Mouse (Mus musculus) gastrocnemius, adult 18-20 months (tissue): ENCODE data around the gene Epha1. TPM values are rescaled to one million over a fixed set of nuclear protein-coding genes. Genes with fewer than 3 reads are reported as not detected.

Source experiments
- DNase-seq: peaks from one replicate; pipeline ENCODE4 v3.0.0; 2021; ENCODE audit warnings: low spot score
- total RNA-seq, 2 experiments: library from RNA; stranded (reverse); gene quantifications; 2 replicates each; pipeline ENCODE4 v1.2.3; 2021

The Epha1 gene
- total RNA-seq, 2 experiments from 2014 or later, result 0.07 to 0.23 TPM

DNA sequence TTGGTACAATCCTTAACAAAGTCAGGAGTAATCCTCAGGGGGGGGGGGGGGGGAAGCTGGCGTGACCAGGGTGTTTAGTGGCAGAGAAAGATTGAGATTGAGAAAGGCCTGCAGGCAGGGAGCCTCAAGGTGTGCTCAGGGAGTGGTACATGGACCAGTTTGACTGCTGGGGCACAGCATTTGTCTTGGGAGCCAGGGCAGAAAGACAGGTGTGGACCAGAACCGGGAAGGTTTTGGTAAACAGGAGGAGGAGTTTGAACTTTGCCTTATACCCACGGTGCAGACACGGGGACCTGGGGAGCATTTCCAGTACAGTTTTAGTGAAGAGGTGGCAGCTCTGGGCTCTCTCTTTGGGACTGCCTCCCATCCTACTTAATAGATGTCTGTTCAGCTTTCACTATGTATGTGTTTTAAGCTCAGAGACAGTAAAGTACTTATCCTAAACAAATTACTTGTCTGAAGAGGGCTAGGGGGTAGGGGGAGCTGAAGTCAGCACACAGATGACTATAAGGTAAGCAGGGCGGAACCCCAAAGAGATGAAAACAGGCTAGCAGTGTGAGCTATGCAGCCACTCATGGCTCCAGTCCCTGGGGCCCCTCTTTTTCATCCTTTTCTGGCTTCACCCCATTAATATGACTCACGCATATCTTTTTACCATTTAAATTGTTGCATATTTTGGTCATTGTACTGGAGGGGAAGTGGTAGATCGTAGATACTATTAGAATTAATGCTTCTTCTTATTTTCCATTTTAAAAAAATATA lies 782 bp upstream of the Epha1 start:
- DNase-seq, result no peak

DNA sequence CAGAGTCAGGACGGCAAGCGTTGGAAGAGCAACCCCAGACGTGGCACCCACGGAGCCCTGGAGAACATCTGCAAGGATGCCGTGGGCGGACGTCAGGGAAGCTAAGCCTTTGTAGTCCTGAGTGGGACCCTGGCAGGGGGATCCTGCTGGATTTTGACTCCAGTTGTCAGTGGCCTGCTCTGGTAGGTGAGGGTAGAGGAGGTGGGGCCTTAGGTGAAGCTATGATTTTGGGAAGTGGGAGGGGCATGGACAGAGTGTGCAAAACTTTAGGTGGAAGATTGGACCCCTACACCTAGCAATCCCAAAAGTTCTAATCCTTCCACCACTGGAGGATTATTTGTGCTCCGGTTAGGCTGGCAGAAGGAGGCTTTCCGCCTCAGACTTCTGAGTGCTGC lies 650 bp downstream of the Epha1 start:
- no peak for DNase-seq

DNA sequence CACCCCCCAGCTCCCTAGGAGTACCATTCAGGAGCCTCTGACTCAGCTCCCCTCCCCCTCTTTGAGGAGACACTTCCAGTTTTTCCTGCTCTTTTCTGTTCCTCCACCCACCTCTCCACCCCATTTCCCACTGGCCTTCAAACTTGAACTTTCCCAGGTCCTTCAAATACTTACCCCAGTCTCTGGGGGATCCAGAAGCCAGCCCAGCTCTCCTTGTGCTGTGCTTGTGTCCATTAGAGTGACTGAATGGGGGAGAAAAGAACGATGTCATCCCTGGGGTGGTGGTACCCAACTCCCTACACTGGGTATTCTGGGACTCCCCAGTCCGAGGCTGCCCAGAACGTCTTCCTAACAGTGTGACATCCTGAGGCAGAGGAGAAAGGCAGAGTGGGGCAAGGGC lies 1.1 kb downstream of the Epha1 start:
- no peak for DNase-seq

DNA sequence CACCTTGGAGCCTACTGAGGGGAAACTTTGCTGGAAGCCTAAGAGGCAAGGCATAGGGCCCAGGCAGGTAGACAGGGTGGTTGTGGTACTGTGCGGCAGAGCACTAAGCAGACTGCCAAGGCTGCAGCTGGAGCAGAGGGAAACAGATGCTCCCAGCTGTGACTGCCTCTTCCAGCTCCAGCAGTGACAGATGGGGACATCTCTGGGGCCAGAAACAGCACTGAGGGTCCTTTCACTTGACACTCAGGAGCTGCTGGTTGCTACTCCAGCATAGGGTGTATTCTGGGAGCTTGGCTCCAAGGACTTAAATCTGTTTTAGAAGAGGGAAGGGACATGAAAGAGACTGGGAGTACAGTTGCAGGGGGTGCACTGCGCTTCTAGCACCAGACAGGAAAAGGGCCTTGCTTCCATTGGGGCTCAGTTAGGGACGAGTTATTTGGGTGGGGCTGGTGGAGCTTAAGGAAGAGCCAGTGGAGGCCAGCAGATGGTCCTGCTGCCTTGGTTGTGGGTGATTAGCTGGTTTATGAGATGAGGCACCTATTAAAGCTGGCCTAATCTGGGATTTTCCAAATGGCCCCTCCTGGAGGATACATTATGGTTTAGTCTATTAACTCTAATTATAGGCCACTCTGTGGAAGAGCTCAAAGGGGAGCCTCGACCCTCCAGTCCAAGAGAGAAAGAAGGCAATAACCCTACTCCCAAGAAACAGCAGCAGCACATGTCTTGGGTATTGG lies 2.3 kb downstream of the Epha1 start:
- no peak for DNase-seq

DNA sequence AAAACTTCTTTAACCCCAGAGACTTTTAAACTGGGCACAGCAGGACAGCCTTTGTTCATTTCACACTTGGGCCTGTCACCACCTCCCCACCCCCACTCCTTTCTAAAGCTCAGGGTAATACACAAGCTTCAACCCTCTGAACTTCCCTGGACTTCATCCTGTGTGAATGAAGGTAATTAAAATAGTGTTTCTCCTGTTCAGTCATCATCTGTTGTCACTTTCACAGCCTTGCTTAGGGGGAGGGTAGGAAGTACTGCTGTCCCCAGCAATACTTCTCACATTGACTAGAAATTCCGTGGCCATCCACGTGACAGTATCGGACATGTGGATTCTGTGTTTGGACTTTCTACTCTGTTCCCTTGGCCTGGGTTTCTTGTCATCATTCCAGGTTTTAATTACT lies 3.2 kb downstream of the Epha1 start:
- DNase-seq, result no peak

DNA sequence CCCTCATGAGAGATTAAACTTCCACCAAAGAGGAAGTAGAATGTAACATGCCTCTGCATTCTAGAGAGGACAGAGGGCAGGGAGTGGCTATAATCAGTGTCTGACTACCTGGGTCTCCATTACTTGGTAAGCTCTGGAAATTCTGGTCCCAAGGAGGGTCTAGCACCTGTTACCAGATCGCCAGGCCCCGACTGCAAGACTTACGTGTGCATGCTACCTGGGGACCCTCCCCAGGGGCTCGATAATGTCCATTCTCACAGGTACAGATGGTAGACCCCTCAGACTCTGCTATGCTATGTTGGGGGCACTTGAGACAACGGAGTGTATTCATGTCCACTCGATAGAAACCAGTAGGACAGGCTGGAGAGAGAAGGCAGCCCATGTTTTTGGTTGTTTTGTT lies 7.9 kb downstream of the Epha1 start:
- DNase-seq, result no peak

DNA sequence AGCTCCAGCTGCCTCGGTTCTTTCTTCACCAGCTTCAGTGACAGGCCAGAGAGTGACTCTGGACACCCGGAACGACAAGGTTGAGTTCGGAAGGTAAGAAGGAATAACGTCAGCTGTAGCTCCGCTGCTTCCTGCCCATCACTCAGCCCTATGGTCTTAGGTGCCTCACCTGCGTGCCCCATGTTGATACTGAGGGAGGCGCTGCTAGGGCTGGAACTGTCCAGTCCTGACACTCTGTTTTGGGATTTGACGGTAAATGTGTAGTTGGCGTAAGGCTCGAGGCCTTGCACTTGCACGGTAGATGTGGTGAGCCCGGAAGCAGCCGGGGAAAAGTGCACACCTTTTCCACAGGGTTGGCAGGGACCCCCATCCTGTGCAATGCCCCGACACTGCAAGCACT lies 8.5 kb downstream of the Epha1 start:
- no peak for DNase-seq

DNA sequence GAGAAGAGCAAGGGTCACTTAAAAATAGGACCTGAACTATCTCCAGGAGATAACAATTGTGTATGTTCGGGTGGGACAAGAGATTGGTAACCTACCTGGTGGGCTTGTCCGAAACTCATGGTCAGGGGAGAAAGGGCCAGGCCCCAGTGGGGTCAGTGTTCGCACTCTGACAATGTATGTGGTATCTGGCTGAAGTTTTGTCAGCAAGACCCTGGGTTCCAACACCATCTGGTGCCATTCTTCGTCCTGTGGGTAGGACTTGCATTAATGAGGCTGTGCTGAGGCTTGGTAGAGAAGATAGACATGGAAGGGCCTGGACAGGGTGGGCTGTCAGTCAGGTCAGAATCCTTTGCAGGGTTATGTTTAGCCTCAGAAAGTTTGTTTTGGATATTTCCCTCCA lies 9.0 kb downstream of the Epha1 start:
- DNase-seq, result no peak

DNA sequence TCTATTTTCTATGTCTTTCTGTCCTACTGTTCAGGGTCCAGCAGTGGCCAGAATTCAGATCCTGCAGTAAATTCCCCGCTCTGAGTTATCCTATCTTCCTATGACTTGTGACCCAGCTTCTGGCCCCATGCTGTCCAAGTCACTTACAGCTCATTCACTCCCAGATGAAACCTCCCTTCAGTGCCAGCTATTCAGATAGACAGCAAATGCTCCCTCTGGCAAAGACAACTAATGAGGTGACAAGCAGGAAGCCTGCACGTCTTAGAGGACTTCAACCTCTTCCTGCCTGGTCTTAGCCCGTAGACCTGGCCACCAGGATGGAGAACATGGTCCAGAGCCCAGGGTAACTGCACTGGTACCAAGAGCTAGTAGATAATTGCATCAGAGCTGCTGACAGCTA lies 10.1 kb downstream of the Epha1 start:
- no peak for DNase-seq

DNA sequence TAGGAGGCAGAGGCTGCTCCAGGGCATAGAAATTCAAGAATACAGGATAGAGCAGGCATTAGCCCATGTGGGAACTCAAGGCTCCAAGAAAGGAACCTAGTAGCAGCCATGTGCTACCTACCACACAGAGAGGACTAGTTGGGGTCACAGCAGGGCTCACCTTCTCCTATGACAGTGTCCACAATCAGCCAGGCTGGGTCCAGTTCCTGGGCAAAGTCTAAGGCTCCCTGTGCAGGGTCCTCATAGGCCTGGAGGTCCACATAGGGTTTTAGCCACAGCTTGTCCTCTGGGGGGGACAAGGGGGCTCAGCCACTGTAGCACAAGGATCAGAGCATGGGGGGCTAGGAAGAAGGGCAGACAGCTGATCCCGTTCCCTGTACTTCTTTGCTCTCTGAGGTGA lies 10.6 kb downstream of the Epha1 start:
- DNase-seq, result no peak

DNA sequence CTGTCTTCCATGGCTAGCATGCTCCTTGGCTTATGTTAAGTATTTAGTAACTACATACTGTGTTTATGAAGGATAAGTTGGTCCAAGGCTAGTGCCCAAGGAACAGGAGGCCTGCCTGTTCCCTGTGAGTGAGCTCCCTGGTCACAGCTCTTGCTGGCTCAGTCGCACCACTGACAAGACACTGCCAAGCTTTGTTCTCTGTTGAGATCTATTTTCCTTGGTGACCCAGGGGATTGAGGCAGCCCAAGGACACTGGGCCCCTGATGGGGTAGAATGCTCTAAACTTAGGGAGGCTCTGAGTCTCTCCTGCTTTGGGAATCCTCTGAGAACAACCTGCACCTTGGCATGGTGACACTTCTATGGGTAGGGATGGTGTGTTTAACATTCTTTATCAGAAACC lies 11.0 kb downstream of the Epha1 start:
- no peak for DNase-seq

DNA sequence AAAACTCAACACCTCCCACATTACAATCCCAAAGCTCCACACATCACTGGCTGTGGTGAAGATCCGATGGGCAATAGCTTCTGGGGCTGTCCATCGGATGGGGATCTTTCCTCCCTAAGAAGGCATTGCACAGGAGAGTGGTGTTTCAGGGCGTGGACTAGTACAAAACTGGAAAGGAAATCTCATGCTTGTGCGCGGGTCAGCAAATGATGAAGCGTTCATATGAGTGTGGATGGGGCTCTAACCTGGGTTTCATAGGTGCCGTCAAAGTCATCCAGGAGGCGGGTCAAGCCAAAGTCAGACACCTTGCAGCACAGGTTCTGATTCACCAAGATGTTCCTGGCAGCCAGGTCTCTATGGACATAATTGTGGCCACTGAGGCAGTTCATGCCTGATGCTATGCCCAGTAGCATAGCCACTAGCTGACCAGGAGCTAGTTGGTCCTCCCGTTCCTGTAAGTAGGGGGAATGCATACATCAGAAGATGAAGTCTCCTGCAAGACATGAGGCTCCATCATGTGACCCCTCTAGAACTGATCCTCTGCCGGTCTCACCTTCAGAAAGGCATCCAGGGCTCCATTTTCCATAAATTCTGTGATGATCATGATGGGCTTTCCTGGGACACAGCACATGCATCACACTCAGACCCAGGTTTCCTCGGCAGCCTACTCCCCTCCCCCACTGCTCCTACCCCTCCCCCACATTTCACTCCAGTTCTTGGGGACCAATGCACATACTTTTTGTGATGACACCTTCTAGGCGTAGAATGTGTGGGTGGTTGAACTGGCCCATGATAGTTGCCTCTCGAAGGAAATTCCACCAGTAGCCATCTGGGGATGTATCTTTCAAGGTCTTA lies 11.8 kb downstream of the Epha1 start:
- DNase-seq, result no peak

DNA sequence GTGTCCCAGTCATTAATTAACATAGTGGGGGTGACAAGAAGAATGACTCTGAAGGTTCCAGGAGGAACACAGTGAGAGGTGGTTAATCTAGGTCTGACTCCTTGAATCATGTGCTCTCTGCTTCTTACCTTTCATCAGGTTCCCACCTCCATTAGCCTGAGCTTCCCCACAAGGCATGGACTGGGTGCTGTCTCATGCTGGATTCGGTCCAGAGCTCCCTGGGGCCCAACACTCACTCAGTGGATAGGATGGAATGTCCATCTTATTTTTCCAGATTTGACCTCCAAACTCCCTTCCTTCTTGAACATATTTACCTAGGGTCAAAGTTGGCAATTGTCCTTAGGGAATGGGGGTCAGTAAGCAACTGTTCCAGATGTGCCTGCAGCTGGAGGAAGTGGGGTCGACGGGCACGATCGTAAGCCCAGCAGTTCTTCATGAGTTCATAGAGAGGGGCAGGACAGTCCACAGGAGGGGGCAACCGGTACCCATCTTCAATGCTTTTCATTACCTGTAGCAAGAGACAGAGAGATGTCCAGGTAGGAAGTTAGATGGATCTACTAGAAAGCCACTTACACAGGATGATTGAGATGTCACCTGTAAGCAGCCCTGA lies 12.7 kb downstream of the Epha1 start:
- no peak for DNase-seq

DNA sequence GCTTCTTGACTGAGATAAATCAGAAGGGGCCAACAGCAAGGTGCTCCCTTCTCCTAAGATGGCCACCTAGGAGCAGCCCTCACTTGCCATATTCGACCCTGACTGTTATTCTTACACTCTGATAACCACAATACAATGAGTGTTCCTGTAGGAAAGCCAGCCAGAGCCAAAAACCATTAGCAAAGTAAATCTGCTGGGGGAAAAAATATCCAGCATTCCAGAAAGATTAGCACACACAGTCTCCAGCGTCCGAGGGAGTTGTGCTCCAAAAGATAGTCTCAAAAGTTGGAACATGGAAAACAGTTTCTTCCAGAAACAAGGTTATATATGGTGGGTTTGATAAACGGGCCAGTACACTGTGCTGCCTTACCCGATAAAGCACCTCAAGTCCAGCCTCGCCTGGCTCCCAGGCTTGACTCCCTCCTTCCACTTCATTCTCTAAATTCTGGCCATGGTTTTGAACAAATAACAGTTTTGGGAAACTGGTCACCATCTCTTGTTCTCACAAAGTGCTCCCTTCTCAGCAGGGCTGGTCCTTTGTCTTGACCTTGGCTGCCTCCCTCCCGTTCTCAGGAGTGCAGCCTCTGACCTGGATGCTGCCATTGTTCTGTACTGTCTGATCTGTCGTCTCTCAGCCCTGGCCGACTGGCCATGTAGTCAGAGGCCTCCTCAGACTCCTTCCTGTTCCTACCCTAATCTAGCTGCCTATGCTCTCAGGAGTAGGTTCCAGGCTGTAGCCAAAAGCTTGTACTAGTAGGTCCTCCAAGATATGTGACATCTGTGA lies 13.5 kb downstream of the Epha1 start:
- no peak for DNase-seq

DNA sequence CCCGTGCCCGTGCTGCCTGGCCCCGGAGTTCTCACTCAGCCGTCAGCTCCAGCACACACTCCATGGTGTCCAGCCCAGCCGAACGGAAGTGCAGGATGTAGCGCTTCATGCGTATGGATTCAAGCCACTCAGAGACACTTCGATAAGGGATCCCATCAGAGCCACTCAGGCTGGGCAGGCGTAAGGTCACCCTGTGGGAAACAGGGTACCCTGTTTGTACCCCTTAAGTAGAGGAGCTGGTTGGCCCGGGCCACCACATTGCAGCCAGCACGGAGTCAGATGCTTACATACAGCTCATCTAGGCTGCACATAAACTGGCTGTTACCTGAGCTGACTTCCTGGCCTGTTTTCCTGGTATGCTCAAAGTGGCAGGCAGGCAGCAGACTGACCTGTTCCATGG lies 14.2 kb downstream of the Epha1 start:
- no peak for DNase-seq

DNA sequence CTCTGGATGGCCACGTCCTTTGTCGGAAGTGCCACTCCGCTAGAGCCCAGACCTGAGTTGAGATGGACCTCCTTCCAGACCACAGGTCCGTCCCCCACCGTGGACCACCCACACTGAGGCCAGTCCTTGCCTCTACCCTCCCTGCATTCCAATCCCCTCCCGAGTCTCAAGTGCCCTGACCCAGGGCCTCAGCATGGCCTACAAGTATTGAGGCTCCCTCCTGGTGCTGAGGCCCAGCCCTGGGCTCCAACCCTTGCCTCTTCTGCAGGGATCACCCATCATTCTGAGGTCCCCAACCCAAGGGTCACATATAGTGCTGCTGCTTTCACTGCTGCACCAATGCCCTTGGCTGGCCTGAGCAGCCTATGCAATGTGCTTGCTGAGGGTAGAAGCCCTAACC lies 15.2 kb downstream of the Epha1 start:
- no peak for DNase-seq

DNA sequence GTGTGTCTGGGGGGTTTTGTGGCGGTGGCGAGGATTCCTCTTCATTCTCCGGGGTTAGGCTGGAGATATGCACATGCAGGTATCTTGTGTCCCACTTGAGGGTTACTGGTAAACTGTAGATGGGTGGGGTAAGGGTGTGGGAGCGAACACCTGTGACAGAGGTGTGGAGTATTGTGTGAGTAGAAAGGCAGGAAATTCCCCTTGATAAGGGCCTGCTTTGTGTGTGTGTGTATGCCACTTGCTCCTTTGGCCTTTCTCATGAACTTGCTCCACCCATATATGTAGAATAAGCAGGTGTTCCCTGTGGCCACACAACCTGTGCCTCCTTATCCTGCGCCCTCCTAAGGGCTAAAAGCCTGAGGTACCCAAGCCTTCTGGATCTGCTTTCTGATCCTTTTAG lies 16.2 kb downstream of the Epha1 start:
- no peak for DNase-seq

DNA sequence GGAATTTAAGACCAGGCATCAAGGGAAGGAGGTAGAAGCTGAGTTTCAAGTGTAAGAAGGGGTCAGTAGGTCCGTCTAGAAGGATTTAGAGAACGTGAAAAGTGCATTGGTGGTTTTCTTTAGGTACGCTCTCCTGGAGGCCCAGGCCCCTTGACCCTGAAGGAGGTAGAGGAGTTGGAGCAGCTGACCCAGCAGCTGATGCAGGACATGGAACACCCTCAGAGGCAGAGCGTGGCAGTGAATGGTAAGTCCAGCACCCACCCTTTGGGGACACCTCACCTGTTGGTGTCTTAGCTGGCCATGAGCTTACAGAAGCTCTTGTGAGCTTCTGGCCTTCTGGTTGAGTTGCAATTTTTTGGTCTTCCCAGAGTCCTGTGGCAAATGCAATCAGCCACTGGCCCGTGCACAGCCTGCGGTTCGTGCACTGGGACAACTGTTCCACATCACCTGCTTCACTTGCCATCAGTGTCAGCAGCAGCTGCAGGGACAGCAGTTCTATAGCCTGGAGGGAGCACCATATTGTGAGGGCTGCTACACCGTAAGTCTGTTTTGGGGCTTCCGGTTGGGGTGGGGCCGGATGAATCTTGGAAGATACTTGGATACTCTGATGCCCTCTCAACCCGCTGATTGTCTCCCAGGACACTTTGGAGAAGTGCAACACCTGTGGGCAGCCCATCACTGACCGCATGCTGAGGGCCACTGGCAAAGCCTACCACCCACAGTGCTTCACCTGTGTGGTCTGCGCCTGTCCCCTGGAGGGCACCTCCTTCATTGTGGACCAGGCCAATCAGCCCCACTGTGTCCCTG lies 17.1 kb downstream of the Epha1 start:
- DNase-seq, result no peak

DNA sequence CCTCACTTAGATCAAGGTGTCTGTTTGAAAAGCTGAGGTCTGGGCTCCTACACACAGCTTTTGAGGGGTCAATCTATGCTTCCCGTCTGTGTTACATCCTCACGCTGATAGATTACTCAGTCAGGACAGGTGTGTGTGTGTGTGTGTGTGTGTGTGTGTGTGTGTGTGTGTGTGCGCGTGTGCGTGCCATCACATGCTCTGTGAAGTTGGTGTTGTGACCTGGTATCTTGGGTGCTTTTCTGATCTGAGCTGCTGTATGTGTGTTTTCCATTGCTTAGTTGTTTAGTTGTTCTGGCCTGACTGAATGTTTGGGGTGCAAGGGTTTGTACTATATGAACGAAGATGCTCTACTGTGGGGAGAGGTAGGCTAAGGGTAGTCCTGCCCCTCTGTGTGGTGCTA lies 17.7 kb downstream of the Epha1 start:
- no peak for DNase-seq
